In the genomic region with DNA sequence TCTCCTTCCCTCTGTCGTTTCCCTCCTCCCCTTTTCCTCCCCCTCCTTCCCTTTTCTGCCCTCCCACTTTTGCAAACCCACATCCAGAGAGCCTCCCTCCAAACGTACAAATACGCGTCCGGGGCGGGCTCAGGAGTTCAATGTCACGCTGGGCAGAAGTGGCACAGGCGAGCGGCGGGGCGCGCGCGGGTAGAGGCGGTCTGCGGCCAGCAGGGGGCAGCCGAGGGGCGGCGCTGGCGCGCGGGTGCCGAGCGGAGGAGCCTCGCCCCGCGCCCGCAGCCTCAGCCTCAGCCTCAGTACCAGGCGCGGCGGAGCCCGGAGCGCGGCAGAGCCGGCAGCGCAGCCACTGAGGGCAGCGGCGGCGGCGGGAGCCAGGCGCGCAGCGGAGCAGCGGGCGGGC, we compare ENCODE assay signal across 9 mouse cellular contexts. TPM values are rescaled to one million over a fixed set of nuclear protein-coding genes. Genes with fewer than 3 reads are reported as not detected.
DNase-seq lines count a peak whose midpoint lies in the region; ATAC-seq and TF ChIP-seq lines count a peak whose summit lies in the region.
"Had no signal": no experiment of that assay in that cellular context is flagged by ENCODE, and none has a peak within 500 bp of the region (broad histone marks: within the 10 kb centered on the region; RNA-seq: fewer than 3 reads in every experiment).

A gene (plus strand): TSS at position 140 of the 400 bp plus-strand sequence.

- ATAC-seq in Patski = peak; percentile 86
- ATAC-seq in frontal cortex, adult (ENCODE audit: low TSS enrichment) = peak; percentile 74
- peak; percentile 97 for ATAC-seq in hindbrain, embryonic 13.5 days (ENCODE audit: low FRiP score)

- peak within 1 kb of the TSS; percentile 68 for H3K4me2 ChIP-seq in hindbrain, embryonic 13.5 days

- no peak for DNase-seq in Patski (ENCODE audit: low read depth, low spot score)
- peak; percentile 90 for DNase-seq in cerebellum, adult 9-11 months
- peak; percentile 83 for DNase-seq in layer of hippocampus, postnatal 36 days
- peak; percentile 59 for DNase-seq in lung, postnatal 10 days
- peak; percentile 86 for DNase-seq in retina, embryonic 14.5 days (ENCODE audit: low spot score)
- DNase-seq in urinary bladder, adult 18-20 months (ENCODE audit: low spot score in 2 of 2) = peak; percentile 27 to 35

- POLR2A ChIA-PET in Patski (lab: Charles Lee) = no interaction called here

- no peaks in the 10 kb centered on the region for H3K36me3 ChIP-seq in hindbrain, embryonic 13.5 days

- peak within 1 kb of the TSS; percentile 60 for H3K27ac ChIP-seq in hindbrain, embryonic 13.5 days

- in situ Hi-C loops in Patski (cut with MboI; ENCODE audit: low pct_unique_long_range_greater_than_20kb) = no loop called here

- peak; percentile 75 for TF ChIP-seq CTCF in Patski (IDR thresholded peaks at IDR 0.05)

- peaks cover 16% of the 10 kb centered on the region for H3K4me1 ChIP-seq in hindbrain, embryonic 13.5 days (replicated peaks)

- H3K9ac ChIP-seq in hindbrain, embryonic 13.5 days = peak within 1 kb of the TSS; percentile 74

- peak within 1 kb of the TSS; percentile 62 for H3K4me3 ChIP-seq in hindbrain, embryonic 13.5 days
- H3K4me3 ChIP-seq: erythroblast, embryonic 14.5 days had no signal

- peaks cover 16% of the 10 kb centered on the region for H3K27me3 ChIP-seq in Patski
- peaks cover 26% of the 10 kb centered on the region for H3K27me3 ChIP-seq in hindbrain, embryonic 13.5 days

- CTCF ChIA-PET in Patski (lab: Charles Lee) = no interaction called here

- no peaks in the 10 kb centered on the region for H3K9me3 ChIP-seq in hindbrain, embryonic 13.5 days

- WGBS in hindbrain, embryonic 13.5 days = under 1% methylated on average over 33 of the region's 45 CpGs

RNA-seq across cellular contexts. Expression of the gene that starts here (rescaled TPM):
- polyA plus RNA-seq in Patski (2021) = 0.01 TPM
- 0.69 and 0.71 TPM in 2 replicates for polyA plus RNA-seq in hindbrain, embryonic 13.5 days (2015; fragmentation: Nextera tagmentation; extraction: Ambion mirVana)
- 10 to 100 TPM; 38.9 to 40.1 TPM for total RNA-seq in layer of hippocampus, postnatal 36 days (2021)

Comparison
In these comparisons a context has a peak if more than half of its experiments do, and no peak if none do; other contexts are left out.
1. Peak in ATAC-seq in Patski; RNA of the gene not detected or under 1 TPM.
2. Peak in ATAC-seq, H3K4me3 ChIP-seq, H3K27ac ChIP-seq, H3K9ac ChIP-seq and H3K4me2 ChIP-seq in hindbrain, embryonic 13.5 days; RNA of the gene not detected or under 1 TPM.